Mouse (Mus musculus): Measurements from ENCODE around the gene Atoh8. TPM values are rescaled to one million over a fixed set of nuclear protein-coding genes. Genes with fewer than 3 reads are reported as not detected.

The Atoh8 gene
- polyA plus RNA-seq, 1 experiment from 2014 or later, result 3.1 TPM

DNA sequence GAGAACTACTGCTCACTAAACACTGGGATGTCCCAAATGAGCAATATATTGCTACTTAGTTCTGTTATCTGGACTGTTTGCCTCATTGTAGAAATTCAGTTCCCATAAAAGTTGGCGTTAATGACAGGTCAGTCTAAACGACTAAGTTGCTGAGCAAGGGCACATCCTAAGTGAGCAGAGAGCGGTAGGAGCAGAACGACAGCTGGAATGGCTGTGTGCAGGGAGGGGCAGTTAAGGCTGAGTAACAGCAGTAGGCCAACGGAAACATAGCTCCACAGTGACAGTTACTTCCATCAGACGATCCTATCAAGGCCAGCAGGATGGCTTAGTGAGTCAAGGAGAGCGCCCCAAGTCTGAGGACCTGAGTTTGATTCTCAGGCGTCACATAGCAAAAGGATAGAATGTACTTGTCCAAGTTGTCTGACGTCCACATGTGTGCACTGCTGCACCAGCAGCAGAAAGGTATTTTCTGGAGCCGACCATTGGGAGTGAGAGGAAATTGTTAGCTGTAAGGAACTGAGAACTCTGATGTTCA is 75.4 kb downstream of the Atoh8 start:
- no peak for DNase-seq (ENCODE audit: low spot score)
- Histone ChIP-seq H3K36me3 (ENCODE audit: control insufficient read depth, insufficient read depth, low read length) (peaks cover 8% of the 10 kb centered on the region), H3K4me3 (ENCODE audit: low read depth, low read length) (no peak overlapping the region), H3K27ac (ENCODE audit: low read depth, low read length) (no peak overlapping the region), H3K4me2 (no peak overlapping the region), H3K4me1 (replicated peaks; ENCODE audit: control insufficient read depth, insufficient read depth, low read length) (peaks cover 3% of the 10 kb centered on the region; the same call in 1 of the 2 replicates), H3K27me3 (replicated peaks; ENCODE audit: control insufficient read depth, insufficient read depth, low read length) (no peaks in the 10 kb centered on the region), H3K9ac (ENCODE audit: low read depth, low read length) (no peak overlapping the region), H3K9me3 (ENCODE audit: control insufficient read depth, low read length) (no peaks in the 10 kb centered on the region)
- ATAC-seq (replicated peaks; ENCODE audit: low FRiP score), result no peak
- 68% methylated on average over 10 of the region's 10 CpGs for WGBS

DNA sequence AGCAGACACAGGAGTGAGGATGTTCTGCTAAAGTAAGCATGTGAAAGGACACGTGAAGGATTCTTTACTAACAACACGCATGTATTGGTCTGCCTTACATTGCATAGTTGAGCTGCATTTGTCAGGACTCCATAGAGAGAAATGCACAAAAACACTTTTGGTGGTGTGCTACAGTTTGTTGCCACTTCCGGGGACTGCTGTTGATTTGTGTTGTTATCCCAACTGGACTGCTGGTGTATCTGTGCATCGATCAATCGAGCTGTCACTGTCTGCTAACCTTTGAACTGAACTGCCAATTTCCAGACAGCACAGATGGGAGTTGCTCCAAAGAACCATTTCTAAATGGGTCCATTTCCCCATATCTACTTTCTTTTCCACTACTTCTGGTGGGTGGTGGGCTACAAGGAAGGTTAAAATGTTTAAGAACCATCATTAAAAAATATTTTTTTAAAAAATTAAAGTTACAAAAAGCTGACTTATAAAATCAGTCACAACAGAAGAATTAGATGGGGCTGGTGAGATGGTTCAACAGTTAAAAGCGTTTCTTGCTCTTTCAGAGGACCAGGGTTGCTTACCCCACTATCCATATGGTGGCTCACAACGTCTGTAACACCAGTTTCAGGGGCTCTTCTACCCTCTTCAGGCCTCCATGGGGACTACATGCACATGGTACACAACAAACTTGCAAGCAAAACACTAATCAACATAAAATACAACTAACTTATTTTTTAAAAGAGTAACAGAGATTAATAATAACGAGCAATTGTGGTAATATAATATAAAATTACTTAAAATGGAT is 76.2 kb downstream of the Atoh8 start:
- Histone ChIP-seq H3K36me3 (ENCODE audit: control insufficient read depth, insufficient read depth, low read length) (peaks cover 8% of the 10 kb centered on the region), H3K4me3 (ENCODE audit: low read depth, low read length) (no peak overlapping the region), H3K27me3 (replicated peaks; ENCODE audit: control insufficient read depth, insufficient read depth, low read length) (no peaks in the 10 kb centered on the region), H3K9ac (ENCODE audit: low read depth, low read length) (no peak overlapping the region), H3K9me3 (ENCODE audit: control insufficient read depth, low read length) (no peaks in the 10 kb centered on the region), H3K4me1 (replicated peaks; ENCODE audit: control insufficient read depth, insufficient read depth, low read length) (peaks cover 3% of the 10 kb centered on the region; the same call in 1 of the 2 replicates), H3K4me2 (no peak overlapping the region), H3K27ac (ENCODE audit: low read depth, low read length) (no peak overlapping the region)
- WGBS, result 84% methylated on average over 8 of the region's 8 CpGs
- no peak for DNase-seq (ENCODE audit: low spot score)
- no peak for ATAC-seq (replicated peaks; ENCODE audit: low FRiP score)

Other genes starting within 250 kb of the Atoh8 start
- 109 and 114 TPM in 2 replicates for gene St3gal5, start 138.0 kb downstream of the Atoh8 start, polyA plus RNA-seq (2014; fragmentation: Nextera tagmentation; extraction: Ambion mirVana)
- gene Sftpb, start 69.0 kb upstream of the Atoh8 start, polyA plus RNA-seq (2014; fragmentation: Nextera tagmentation; extraction: Ambion mirVana), result not detected in 2 replicates
- 91.6 and 100 TPM in 2 replicates for gene Usp39, start 109.6 kb upstream of the Atoh8 start, polyA plus RNA-seq (2014; fragmentation: Nextera tagmentation; extraction: Ambion mirVana)
- 17.1 and 19.4 TPM in 2 replicates for gene 0610030E20Rik, start 111.7 kb upstream of the Atoh8 start, polyA plus RNA-seq (2014; fragmentation: Nextera tagmentation; extraction: Ambion mirVana)
- 39.5 and 40.3 TPM in 2 replicates for gene Tmem150a, start 119.9 kb upstream of the Atoh8 start, polyA plus RNA-seq (2014; fragmentation: Nextera tagmentation; extraction: Ambion mirVana)
- gene Rnf181, start 131.4 kb upstream of the Atoh8 start, polyA plus RNA-seq (2014; fragmentation: Nextera tagmentation; extraction: Ambion mirVana), result 106 and 112 TPM in 2 replicates
- gene Vamp5, start 144.9 kb upstream of the Atoh8 start, polyA plus RNA-seq (2014; fragmentation: Nextera tagmentation; extraction: Ambion mirVana), result 164 and 181 TPM in 2 replicates
- gene Vamp8, start 155.1 kb upstream of the Atoh8 start, polyA plus RNA-seq (2014; fragmentation: Nextera tagmentation; extraction: Ambion mirVana), result 265 and 274 TPM in 2 replicates
- 24.1 and 26.9 TPM in 2 replicates for gene Ggcx, start 178.7 kb upstream of the Atoh8 start, polyA plus RNA-seq (2014; fragmentation: Nextera tagmentation; extraction: Ambion mirVana)
- 426 and 477 TPM in 2 replicates for gene Mat2a, start 204.0 kb upstream of the Atoh8 start, polyA plus RNA-seq (2014; fragmentation: Nextera tagmentation; extraction: Ambion mirVana)